Mouse (Mus musculus) myocyte (in vitro differentiated cells): Measurements from ENCODE around the gene Zfp646.

ENCODE experiments used
- E2F4 ChIP-seq: IDR thresholded peaks from one replicate; pipeline ENCODE4 v1.6.1; 2011; ENCODE audit warnings: mild to moderate bottlenecking, control low read depth, moderate library complexity; ENCODE audit not compliant: insufficient read depth
- MAX ChIP-seq: IDR thresholded peaks from one replicate; pipeline ENCODE4 v1.6.1; 2011; ENCODE audit warnings: low read depth, mild to moderate bottlenecking, control low read depth
- MYOD1 ChIP-seq, 3 experiments: IDR thresholded peaks; one replicate each; pipeline ENCODE4 v1.6.1; 2011; ENCODE audit warnings: control low read depth in 2 of 3, low read depth in 2 of 3, mild to moderate bottlenecking in 2 of 3, moderate library complexity in 1 of 3; ENCODE audit not compliant: insufficient read length in 2 of 3, control insufficient read depth in 1 of 3
- MYOG ChIP-seq, 3 experiments: IDR thresholded peaks; one replicate each; pipeline ENCODE4 v1.6.1; 2011; ENCODE audit warnings: control low read depth in 2 of 3, low read depth in 2 of 3, mild to moderate bottlenecking in 2 of 3; ENCODE audit not compliant: insufficient read length in 2 of 3, control insufficient read depth in 1 of 3, insufficient read depth in 1 of 3
- POLR2A ChIP-seq: IDR thresholded peaks from one replicate; pipeline ENCODE4 v1.6.1; 2011; ENCODE audit warnings: low read depth, mild to moderate bottlenecking, control low read depth, moderate library complexity; ENCODE audit not compliant: insufficient read length
- POLR2AphosphoS2 ChIP-seq: IDR thresholded peaks from one replicate; pipeline ENCODE4 v1.6.1; 2011; ENCODE audit warnings: low read depth, control low read depth; ENCODE audit not compliant: insufficient read length
- TCF3 ChIP-seq: IDR thresholded peaks from one replicate; pipeline ENCODE4 v1.6.1; 2011; ENCODE audit warnings: low read depth, control low read depth; ENCODE audit not compliant: insufficient read length
- USF1 ChIP-seq: IDR thresholded peaks from one replicate; pipeline ENCODE4 v1.6.1; 2011; ENCODE audit warnings: low read depth, mild to moderate bottlenecking, control low read depth, moderate library complexity

GRCm38 (mm10) chr7:127901772-127902171, 25.8 kb downstream of the Zfp646 start:
- TF ChIP-seq TCF3 (no peak), POLR2A (no peak), MYOD1 (IDR thresholded peaks at IDR 0.05; ENCODE audit: control insufficient read depth in 1 of 3, insufficient read length in 2 of 3, low read depth in 2 of 3) (no peak), MAX (no peak), E2F4 (no peak), POLR2AphosphoS2 (no peak), MYOG (IDR thresholded peaks at IDR 0.05; ENCODE audit: control insufficient read depth in 1 of 3, insufficient read depth in 1 of 3, insufficient read length in 2 of 3, low read depth in 2 of 3) (no peak), USF1 (no peak)
